Mouse (Mus musculus): Measurements from ENCODE around the gene Amigo3. TPM values are rescaled to one million over a fixed set of nuclear protein-coding genes. Genes with fewer than 3 reads are reported as not detected.
"Not testable (repeated sequence)": the region's sequence is repeated elsewhere in the genome, so short reads cannot be mapped to it uniquely, and the experiment has no call there.

Amigo3 gene
- total RNA-seq (2015) (1.3 TPM in 2 replicates), total RNA-seq (2017) (2.0 and 2.6 TPM in 2 replicates)

GRCm38 (mm10) chr9:108052885-108053664 lies at the start of gene Amigo3:
Amigo3 (plus strand) TSS chr9:108053159.
- peak; percentile 74 for ATAC-seq (replicated peaks; ENCODE audit: poor library complexity)

GRCm38 (mm10) chr9:108003531-108003890 lies 49.4 kb upstream of the Amigo3 start:
- no peak for ATAC-seq (replicated peaks; ENCODE audit: poor library complexity)

- ATAC-seq (replicated peaks; ENCODE audit: poor library complexity), result no peak
Observed at GRCm38 (mm10) chr9:108008041-108008440, 44.9 kb upstream of the Amigo3 start.

GRCm38 (mm10) chr9:108010385-108010784 lies 42.6 kb upstream of the Amigo3 start:
- peak; percentile 39; the same call in 1 of the 2 replicates for ATAC-seq (replicated peaks; ENCODE audit: poor library complexity)

- ATAC-seq (replicated peaks; ENCODE audit: poor library complexity), result not testable (repeated sequence)
Observed at GRCm38 (mm10) chr9:108013577-108013976, 39.4 kb upstream of the Amigo3 start.

- ATAC-seq (replicated peaks; ENCODE audit: poor library complexity), result no peak
Observed at GRCm38 (mm10) chr9:108017127-108017526, 35.8 kb upstream of the Amigo3 start.

GRCm38 (mm10) chr9:108020741-108021140 lies 32.2 kb upstream of the Amigo3 start:
- ATAC-seq (replicated peaks; ENCODE audit: poor library complexity), result no peak

- no peak for ATAC-seq (replicated peaks; ENCODE audit: poor library complexity)
Observed at GRCm38 (mm10) chr9:108023216-108023615, 29.7 kb upstream of the Amigo3 start.

GRCm38 (mm10) chr9:108026584-108026983 lies 26.4 kb upstream of the Amigo3 start:
- ATAC-seq (replicated peaks; ENCODE audit: poor library complexity), result no peak

GRCm38 (mm10) chr9:108027867-108028266 lies 25.1 kb upstream of the Amigo3 start:
- ATAC-seq (replicated peaks; ENCODE audit: poor library complexity), result no peak

GRCm38 (mm10) chr9:108032126-108032525 lies 20.8 kb upstream of the Amigo3 start:
- no peak for ATAC-seq (replicated peaks; ENCODE audit: poor library complexity)

- peak; percentile 60 for ATAC-seq (replicated peaks; ENCODE audit: poor library complexity)
Observed at GRCm38 (mm10) chr9:108035331-108036156, 17.4 kb upstream of the Amigo3 start.

GRCm38 (mm10) chr9:108044751-108045492 lies 8.0 kb upstream of the Amigo3 start:
- no peak for ATAC-seq (replicated peaks; ENCODE audit: poor library complexity)

GRCm38 (mm10) chr9:108046582-108046981 lies 6.4 kb upstream of the Amigo3 start:
- ATAC-seq (replicated peaks; ENCODE audit: poor library complexity), result no peak

GRCm38 (mm10) chr9:108047601-108048565 lies 5.1 kb upstream of the Amigo3 start:
- ATAC-seq (replicated peaks; ENCODE audit: poor library complexity), result 0 out of 2 replicates have a peak, but pooled peaks have one; percentile 8

GRCm38 (mm10) chr9:108048566-108048955 lies 4.4 kb upstream of the Amigo3 start:
- ATAC-seq (replicated peaks; ENCODE audit: poor library complexity), result no peak

GRCm38 (mm10) chr9:108049016-108049455 lies 3.9 kb upstream of the Amigo3 start, which contains the start of gene Gmppb:
Gmppb (plus strand) TSS chr9:108049242.
- ATAC-seq (replicated peaks; ENCODE audit: poor library complexity), result peak; percentile 79

- peak; percentile 9 for ATAC-seq (replicated peaks; ENCODE audit: poor library complexity)
Observed at GRCm38 (mm10) chr9:108049561-108050251, 3.3 kb upstream of the Amigo3 start.
